Mouse (Mus musculus) embryo, embryonic 11 days (tissue): ENCODE data around the gene 4930507D05Rik.
A peak's percentile ranks its signal among the peaks of the same experiment; 100 is the strongest.
"Not testable (repeated sequence)": the region's sequence is repeated elsewhere in the genome, so short reads cannot be mapped to it uniquely, and the experiment has no call there.

ENCODE experiments used
- DNase-seq: peaks from one replicate; pipeline ENCODE4 v3.0.0-alpha.2; 2015

Gene 4930507D05Rik

DNA sequence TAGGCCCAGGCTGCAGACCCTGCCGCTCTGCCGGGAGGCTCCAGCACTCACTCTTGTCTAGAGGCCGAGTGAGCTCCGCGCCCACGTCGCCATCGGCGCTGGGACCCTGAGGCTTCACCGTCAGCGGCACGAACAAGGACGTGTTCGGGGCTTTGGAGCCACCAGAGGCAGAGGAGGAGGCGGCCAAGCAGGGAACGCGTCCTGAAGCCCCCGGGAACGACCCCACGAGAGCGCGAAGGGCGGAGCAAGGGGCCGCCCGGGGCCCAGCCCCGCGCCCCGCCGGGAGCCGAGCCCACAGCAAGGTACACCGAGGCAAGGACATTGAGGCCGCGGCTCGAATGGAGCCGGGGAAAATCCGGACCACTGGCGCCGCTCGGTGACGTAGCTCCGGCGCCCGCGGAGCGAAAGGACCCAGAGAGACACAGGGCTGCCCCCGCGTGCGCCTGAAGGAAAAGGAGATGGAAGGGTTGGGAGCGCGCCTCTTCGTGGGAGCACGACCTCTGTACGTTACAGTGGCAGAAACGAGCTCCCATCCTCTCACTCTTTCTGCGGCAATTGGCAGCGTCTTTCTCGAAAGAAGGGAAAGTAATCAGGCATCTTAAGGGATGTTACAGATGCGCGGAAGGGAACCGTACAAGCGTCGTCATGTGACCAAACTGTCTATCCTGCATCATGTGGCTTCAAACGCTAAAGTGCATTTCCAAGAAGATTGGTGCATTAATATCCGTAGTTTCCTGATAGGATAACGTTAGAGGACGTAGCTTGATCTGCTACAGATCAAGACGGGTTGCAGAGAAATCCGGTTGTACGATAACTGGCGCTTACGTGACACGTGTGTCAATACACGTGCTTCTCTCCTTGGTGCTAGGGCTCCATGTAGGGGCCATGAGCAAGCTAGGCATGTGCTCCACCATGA, at the start of gene 4930507D05Rik, which contains the start of gene Supv3l1:
Gene 4930507D05Rik (plus strand): TSS at position 126 of the 916 bp plus-strand sequence.
Gene Supv3l1 (minus strand): TSS at position 375 of the 916 bp plus-strand sequence.
- peak; percentile 94 for DNase-seq

DNA sequence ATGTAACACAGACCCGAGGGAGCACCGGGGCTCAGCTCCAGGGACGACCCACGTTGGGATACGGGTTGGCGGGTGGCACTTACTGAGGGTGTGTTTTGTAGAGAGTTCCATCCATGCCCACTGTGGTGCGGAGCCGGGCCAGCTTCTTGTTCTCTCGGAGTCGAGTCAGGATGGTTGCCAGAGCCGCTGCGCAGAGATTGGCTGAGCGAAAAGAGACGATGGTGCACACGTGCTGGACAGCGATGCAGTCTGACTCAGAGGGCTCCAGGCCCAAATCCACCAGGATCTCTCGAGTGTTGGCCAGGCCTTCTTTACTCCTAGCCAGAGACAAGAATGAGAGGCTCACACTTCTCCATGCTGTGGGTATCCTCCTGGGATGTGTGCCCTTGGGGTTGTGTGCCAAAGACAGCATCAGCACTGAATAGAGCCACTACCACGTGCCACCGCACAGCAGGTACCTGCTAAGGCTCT, 47.6 kb upstream of the 4930507D05Rik start:
- DNase-seq: no peak

- peak; percentile 63 for DNase-seq
Measured at GRCm38 (mm10) chr10:62404901-62405300, 44.4 kb upstream of the 4930507D05Rik start.

GRCm38 (mm10) chr10:62410943-62411342, 38.3 kb upstream of the 4930507D05Rik start:
- DNase-seq: peak; percentile 78

- DNase-seq: no peak
Measured at GRCm38 (mm10) chr10:62411431-62412410, 37.6 kb upstream of the 4930507D05Rik start.

DNA sequence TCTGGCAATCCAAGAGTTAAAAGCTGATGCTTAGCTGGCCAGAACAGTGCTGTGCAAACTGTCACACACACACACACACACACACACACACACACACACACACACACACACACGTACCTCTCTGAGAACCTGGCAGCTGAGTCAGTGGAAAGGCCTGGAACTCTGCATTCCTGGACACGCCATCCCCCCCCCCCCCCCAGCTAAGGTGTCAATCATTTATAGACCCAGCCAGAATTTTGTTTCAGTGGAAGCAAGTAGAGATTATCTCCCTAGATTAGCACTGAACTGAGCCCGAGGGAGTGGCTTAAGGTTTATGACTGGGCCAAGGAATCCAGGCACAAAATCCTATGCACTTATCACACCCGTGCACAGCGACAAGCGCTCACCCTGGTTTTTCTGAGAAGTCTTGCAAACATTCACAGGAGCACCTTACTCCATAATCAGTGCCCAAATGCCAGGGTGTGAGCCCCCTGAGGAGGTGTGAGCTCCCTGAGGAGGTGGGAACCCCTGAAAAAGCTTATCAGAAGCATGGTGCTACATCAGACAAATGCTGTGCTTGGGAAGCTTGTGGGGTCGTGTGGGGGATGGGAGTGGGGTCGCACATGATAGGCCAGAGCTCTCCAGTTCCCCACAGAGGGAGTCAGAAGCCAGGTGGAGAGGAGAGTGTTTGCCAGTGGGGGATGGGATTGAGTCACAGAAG, 36.2 kb upstream of the 4930507D05Rik start:
- peak; percentile 8 for DNase-seq

- no peak for DNase-seq
Measured at GRCm38 (mm10) chr10:62413606-62413982, 35.7 kb upstream of the 4930507D05Rik start.

- DNase-seq: no peak
Measured at GRCm38 (mm10) chr10:62418831-62419356, 30.4 kb upstream of the 4930507D05Rik start.

- no peak for DNase-seq
Measured at GRCm38 (mm10) chr10:62419422-62419821, 29.9 kb upstream of the 4930507D05Rik start.

- no peak for DNase-seq
Measured at GRCm38 (mm10) chr10:62420399-62420798, 28.9 kb upstream of the 4930507D05Rik start.

GRCm38 (mm10) chr10:62421127-62421526, 28.2 kb upstream of the 4930507D05Rik start:
- no peak for DNase-seq

GRCm38 (mm10) chr10:62422255-62422654, 27.0 kb upstream of the 4930507D05Rik start, which contains the start of gene Hkdc1:
Gene Hkdc1 (minus strand): TSS chr10:62422491.
- DNase-seq: peak; percentile 39

DNA sequence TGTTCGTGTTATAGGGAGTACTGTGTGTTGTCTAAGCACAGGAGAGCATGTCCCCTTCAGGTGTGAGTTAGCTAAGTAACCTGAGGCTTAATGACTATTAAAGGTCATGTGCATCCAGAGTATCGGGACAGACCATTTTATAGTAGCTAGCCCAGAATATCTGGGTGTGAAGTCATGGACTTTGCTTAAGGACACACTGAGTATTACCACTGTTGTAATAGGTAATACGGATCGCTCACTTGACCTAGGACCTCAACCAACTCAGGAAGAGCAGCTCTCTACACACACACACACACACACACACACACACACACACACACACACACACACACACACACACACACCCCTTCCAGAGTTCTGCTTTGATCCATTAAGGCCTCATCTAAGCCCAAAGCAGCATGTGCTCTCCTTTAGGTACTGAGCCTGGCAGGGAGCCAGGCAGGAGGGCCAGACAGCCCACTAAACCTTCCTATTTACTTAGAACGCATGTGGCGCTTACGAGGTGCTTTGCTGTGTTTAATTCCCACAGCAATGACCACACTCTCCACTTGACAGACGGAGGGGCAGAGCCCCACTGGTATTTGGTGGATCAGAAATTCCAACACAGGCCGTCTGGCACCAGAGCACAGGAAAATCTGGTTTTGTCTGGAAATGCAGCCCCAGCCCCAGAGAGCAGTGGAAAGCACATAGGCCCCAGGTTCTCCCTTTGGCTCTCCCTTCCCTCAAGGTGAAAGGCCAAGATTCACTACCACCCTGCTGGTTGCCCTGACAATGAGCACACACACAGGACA, 24.0 kb upstream of the 4930507D05Rik start:
- DNase-seq: no peak

GRCm38 (mm10) chr10:62430427-62430826, 18.9 kb upstream of the 4930507D05Rik start:
- DNase-seq: no peak

DNA sequence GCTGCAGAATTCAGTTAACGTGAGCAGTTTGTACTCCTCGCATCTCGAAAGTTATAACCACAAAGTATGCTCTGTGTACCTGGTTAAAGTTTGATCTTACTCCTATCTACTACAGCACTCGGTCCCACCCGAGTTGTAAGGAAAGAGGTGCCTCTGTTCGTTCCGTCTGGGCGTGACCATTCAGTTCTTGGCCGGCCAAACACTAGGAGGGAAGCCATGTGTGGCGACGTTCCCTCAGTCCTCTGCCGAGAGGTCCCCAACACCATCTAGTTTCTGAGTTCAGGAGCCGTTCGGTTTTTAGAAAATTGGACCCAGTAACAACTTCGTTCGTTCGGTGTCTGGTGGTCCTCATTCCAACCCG, 971 bp downstream of the 4930507D05Rik start:
- no peak for DNase-seq

DNA sequence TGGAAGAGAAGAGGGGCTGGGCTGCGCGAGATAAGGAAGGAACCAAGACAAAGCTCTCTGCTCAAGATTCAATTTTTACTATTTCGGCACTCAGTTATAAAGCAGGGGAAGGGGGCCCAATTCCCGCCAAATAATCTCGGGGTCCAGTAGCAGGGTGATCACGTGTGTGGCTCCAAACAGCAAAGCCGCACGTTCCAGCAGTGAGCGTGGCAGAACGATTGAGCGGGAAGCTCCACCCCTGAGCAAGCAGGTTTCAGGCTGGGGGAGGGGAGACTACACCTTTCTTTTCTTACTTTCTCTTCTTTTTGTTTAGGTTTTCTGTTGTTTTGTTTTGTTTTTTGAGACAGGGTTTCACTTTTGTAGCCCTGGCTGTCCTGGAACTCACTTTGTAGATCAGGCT, 2.7 kb downstream of the 4930507D05Rik start:
- DNase-seq: not testable (repeated sequence)

- DNase-seq: no peak
Measured at GRCm38 (mm10) chr10:62461321-62461720, 12.0 kb downstream of the 4930507D05Rik start.

GRCm38 (mm10) chr10:62469736-62470135, 20.4 kb downstream of the 4930507D05Rik start:
- DNase-seq: no peak

DNA sequence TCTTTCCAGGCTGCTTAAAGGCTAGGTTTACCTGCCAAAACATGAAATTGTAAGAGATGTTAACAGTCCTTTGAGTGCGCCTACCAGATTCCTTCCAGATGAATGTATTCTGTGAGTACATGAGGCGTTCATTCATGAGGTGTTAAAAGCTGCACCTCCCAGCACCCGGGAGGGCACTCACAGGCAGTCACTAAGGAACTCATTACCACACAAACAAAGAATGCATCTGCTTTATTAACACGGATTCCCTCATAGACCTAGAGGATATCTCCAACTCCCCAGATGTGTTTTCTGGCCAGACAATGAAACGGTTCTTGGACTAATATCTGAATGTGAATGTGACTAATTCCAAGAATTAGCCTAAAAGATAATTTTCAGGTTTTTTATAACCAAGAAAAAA, 21.8 kb downstream of the 4930507D05Rik start:
- DNase-seq: no peak

DNA sequence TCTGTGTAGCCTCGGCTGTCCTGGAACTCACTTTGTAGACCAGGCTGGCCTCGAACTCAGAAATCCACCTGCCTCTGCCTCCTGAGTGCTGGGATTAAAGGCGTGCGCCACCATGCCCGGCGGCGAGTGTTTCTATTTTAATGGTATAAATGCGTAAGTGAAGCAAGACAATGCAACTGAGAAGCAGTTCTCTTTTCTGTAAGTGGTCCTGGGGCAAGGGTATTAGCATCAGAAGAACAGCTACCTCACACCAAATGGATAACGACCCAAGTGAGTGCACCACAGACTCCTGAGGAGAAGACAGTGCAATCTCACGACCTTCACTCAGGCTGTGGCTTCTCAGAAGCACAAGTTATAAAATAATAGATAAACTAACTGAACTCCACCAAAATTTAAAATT, 25.7 kb downstream of the 4930507D05Rik start:
- no peak for DNase-seq

DNA sequence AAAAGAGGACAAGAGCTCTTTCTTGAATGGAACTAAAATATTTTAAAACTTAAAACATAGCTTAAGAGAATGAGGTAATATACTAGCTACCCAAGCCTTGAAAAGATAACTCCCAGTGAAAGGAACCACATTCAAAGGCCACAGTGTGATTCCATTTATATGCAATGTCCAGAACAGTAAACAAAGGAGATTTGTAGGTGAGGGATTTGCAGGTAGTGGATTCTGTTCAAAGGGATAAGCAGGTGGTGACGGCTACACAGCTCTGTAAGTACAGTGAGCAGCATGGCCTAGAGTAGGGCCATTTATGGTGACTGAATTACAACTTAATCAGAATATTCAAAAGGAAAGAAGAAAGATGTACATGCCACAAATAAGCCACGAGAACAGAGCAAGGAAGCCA, 27.7 kb downstream of the 4930507D05Rik start:
- no peak for DNase-seq
